Mouse (Mus musculus): ENCODE measurements at regions not wholly inside any gene's neighbourhood (a gene's known extent, or its start where the extent isn't known, plus 50 kb on each side); places are given as distances from the start of the nearest gene placed in this dataset.

DNA sequence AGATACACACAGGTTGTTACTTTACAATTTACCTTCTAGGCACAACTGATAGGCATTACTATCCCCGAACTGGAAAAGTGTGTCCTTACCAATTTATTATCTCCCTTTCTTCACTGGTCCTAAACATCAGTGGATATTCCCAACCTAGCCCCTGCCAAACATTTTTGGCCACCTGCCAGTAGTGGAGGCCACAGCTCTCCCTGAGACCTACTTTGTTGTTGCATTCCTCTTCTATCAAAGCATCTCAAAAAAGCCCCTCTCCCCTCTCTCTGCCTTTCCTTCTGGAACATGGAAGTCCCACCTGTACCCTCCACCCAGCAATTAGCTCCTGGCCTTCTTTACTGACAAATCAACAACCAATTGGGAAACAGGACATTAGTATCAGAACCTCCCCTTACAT lies 282.2 kb downstream of the Rnf152 start:
- peak; percentile 38; the same call in 1 of the 2 replicates for ATAC-seq (ENCODE audit: low read depth)
- H3K9me3 ChIP-seq (ENCODE audit: control insufficient read depth, low read length): no peaks in the 10 kb centered on the region
- no peak overlapping the region for H3K27ac ChIP-seq (ENCODE audit: low read length)
- H3K4me1 ChIP-seq (replicated peaks; ENCODE audit: control insufficient read depth, insufficient read depth, low read length): no peaks in the 10 kb centered on the region
- no peaks in the 10 kb centered on the region for H3K27me3 ChIP-seq (ENCODE audit: control insufficient read depth, insufficient read depth, low read depth, low read length)
- no peaks in the 10 kb centered on the region for H3K36me3 ChIP-seq (ENCODE audit: control insufficient read depth, insufficient read depth, low read length)
- no peak overlapping the region for H3K9ac ChIP-seq (ENCODE audit: low read length)
- 43% methylated on average over 1 of the region's 1 CpGs for WGBS
- no peak overlapping the region for H3K4me2 ChIP-seq (ENCODE audit: low read depth, low read length)
- H3K4me3 ChIP-seq (ENCODE audit: low read length): no peak overlapping the region

DNA sequence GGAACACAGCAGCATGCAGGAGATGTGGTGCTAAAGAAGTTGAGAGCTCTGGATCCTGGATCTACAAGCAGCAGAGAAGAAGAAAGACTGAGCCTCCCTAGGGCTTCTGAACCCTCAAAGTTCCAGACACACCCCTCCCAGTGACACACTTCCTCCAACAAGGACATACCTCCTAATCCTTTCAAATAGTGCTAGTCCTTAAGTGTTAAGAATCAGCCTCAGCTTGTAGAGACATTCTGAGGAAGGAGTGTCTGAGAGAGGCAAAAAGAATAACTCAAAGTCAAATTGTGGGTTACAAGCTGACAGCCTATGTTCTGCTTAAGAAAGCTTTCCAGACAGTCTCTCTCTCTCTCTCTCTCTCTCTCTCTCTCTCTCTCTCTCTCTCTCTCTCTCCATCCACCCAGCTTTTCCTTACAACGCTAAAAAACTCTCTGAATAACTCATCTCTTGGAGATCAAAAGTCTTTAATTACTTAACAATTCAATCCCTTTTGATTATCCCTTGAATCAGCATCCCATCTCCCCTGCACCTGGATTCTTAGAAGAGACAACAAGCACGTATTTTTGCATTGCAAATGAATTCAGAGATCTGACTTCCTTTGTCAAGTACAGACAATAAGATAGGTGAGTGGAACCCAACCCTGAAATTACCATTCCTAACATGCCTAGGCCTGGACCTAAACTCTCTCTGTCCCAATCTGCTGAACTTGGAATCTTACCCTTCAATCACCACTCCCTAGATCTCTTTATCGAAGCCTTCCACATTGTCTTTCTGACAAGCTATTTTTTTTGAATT lies 285.7 kb downstream of the Rnf152 start:
- Histone ChIP-seq H3K4me3 (ENCODE audit: low read length) (no peak overlapping the region), H3K36me3 (ENCODE audit: control insufficient read depth, insufficient read depth, low read length) (no peaks in the 10 kb centered on the region), H3K4me2 (ENCODE audit: low read depth, low read length) (no peak overlapping the region), H3K9me3 (ENCODE audit: control insufficient read depth, low read length) (no peaks in the 10 kb centered on the region), H3K27ac (ENCODE audit: low read length) (no peak overlapping the region), H3K27me3 (ENCODE audit: control insufficient read depth, insufficient read depth, low read depth, low read length) (no peaks in the 10 kb centered on the region), H3K4me1 (replicated peaks; ENCODE audit: control insufficient read depth, insufficient read depth, low read length) (no peaks in the 10 kb centered on the region), H3K9ac (ENCODE audit: low read length) (no peak overlapping the region)
- WGBS: 52% methylated on average over 3 of the region's 3 CpGs
- ATAC-seq (ENCODE audit: low read depth): no peak

DNA sequence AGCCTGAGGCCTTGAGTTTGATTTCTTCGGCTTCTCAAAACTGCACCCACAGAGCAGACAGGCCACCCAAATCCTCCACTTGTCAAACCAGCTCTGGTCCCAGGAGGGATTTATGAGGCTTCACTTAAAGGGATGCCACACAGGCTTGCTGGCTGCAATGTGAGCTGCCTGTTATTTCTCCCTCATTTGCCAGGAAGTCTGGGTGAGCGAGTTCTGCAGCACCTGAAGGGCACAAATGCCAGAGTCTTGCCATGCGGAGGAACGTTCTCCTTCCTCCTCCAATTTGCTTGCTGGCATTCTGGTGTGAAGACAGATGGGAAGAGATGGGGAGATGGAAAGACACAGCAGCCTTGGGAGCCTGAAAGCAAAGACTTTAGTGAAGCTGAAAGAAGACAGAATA lies 288.6 kb downstream of the Rnf152 start:
- no peaks in the 10 kb centered on the region for H3K4me1 ChIP-seq (replicated peaks; ENCODE audit: control insufficient read depth, insufficient read depth, low read length)
- no peak overlapping the region for H3K4me3 ChIP-seq (ENCODE audit: low read length)
- H3K27ac ChIP-seq (ENCODE audit: low read length): no peak overlapping the region
- H3K36me3 ChIP-seq (ENCODE audit: control insufficient read depth, insufficient read depth, low read length): no peaks in the 10 kb centered on the region
- H3K9ac ChIP-seq (ENCODE audit: low read length): no peak overlapping the region
- 61% methylated on average over 4 of the region's 4 CpGs for WGBS
- ATAC-seq (ENCODE audit: low read depth): no peak
- no peak overlapping the region for H3K4me2 ChIP-seq (ENCODE audit: low read depth, low read length)
- no peaks in the 10 kb centered on the region for H3K9me3 ChIP-seq (ENCODE audit: control insufficient read depth, low read length)
- H3K27me3 ChIP-seq (ENCODE audit: control insufficient read depth, insufficient read depth, low read depth, low read length): no peaks in the 10 kb centered on the region

DNA sequence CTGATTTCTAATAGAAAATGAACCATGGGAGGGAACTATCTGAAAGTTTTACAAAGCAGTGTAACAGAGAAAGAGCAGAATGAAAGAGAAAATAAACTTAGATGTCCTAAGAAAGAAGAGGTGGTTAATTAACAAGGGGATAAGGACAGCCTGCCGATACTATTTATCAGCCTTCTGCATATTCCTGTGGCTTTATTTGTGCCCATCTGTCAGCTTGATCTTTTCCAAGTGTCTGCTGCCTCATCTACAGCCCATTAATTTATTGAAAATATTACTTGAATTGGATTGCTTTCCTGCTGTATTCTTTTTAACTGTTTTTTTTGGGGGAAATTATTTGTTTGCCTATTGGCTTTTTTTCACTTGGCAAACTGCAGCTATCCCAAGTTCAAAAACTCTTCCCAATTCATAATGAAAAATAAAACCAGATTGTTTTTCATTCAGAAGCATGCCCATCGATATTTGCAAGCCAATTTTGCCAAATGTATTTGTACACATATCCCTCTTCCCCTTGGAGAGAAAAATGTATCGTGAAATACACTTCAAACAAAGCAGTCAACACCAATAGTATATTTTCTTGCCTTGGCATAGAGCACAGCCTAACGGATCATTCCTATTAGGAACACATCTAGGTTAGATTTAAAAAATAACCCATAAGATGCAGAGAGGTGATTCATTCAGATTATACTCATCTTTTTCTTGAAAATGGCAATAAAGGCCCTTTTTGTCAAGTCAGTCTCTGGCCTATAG lies 289.3 kb downstream of the Rnf152 start:
- no peak for ATAC-seq (ENCODE audit: low read depth)
- no peaks in the 10 kb centered on the region for H3K27me3 ChIP-seq (ENCODE audit: control insufficient read depth, insufficient read depth, low read depth, low read length)
- 62% methylated on average over 4 of the region's 4 CpGs for WGBS
- no peak overlapping the region for H3K27ac ChIP-seq (ENCODE audit: low read length)
- no peaks in the 10 kb centered on the region for H3K36me3 ChIP-seq (ENCODE audit: control insufficient read depth, insufficient read depth, low read length)
- H3K4me3 ChIP-seq (ENCODE audit: low read length): no peak overlapping the region
- no peak overlapping the region for H3K4me2 ChIP-seq (ENCODE audit: low read depth, low read length)
- no peak overlapping the region for H3K9ac ChIP-seq (ENCODE audit: low read length)
- no peaks in the 10 kb centered on the region for H3K9me3 ChIP-seq (ENCODE audit: control insufficient read depth, low read length)
- no peaks in the 10 kb centered on the region for H3K4me1 ChIP-seq (replicated peaks; ENCODE audit: control insufficient read depth, insufficient read depth, low read length)

DNA sequence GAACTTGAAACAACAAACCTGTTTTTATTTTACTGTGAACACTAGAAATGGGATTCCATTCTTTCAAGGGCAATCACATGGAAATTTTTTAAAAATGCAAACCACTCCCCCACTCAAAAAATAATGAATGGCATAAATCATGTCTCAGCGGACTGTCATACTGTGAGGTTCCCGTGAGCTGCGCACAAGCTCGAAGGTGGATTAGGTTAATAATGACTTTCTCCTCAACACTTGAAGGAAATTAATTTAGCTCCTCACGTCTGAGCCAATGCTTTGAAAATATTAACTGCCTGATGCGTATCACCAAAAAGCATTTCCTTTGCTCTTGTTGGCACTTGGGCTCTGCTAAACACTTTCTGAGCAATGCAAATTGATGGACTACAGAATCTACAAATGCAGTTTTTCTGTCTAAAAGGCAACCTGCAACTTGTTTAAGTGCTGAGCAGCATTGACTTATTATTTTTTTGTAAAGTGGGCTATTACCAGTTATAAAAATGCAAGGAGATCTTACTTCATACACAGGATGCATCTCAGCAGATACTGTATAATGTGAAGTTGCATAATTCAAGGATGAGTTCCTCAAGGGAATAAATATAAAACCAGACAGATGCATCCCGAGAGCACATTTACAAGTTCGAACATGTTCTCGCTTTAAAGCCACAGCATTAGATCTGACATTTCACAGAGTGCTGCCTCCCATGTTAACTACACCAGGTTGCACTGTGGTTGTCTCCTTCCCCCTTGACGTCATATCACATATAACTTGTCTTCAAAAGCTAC lies 282.4 kb downstream of the Cdh20 start:
- Histone ChIP-seq H3K4me3 (ENCODE audit: low read length) (no peak overlapping the region), H3K4me1 (replicated peaks; ENCODE audit: control insufficient read depth, insufficient read depth, low read length) (no peaks in the 10 kb centered on the region), H3K27ac (ENCODE audit: low read length) (no peak overlapping the region), H3K36me3 (ENCODE audit: control insufficient read depth, insufficient read depth, low read length) (no peaks in the 10 kb centered on the region), H3K27me3 (ENCODE audit: control insufficient read depth, insufficient read depth, low read depth, low read length) (no peaks in the 10 kb centered on the region), H3K9me3 (ENCODE audit: control insufficient read depth, low read length) (no peaks in the 10 kb centered on the region), H3K9ac (ENCODE audit: low read length) (no peak overlapping the region), H3K4me2 (ENCODE audit: low read depth, low read length) (no peak overlapping the region)
- 81% methylated on average over 10 of the region's 10 CpGs for WGBS
- no peak for ATAC-seq (ENCODE audit: low read depth)

All from lung, embryonic 16.5 days (tissue).